Comparison of ENCODE assay signal across 8 mouse cellular contexts in genomic region chr14:120336380-120336779, GRCm38 (mm10).
A peak's percentile ranks its signal among the peaks of the same experiment; 100 is the strongest.
DNase-seq lines count a peak whose midpoint lies in the region; ATAC-seq lines count a peak whose summit lies in the region.

No protein-coding gene starts in this region.

- H3K4me1 ChIP-seq in forebrain, embryonic 13.5 days: peaks cover 30% of the 10 kb centered on the region

- no peaks in the 10 kb centered on the region for H3K36me3 ChIP-seq in forebrain, embryonic 13.5 days (ENCODE audit: poor library complexity, severe bottlenecking)

- no peak overlapping the region for H3K9ac ChIP-seq in forebrain, embryonic 13.5 days

- H3K4me2 ChIP-seq in forebrain, embryonic 13.5 days: no peak overlapping the region

- ATAC-seq in forebrain, embryonic 13.5 days: no peak
- ATAC-seq in inflammation-experienced regulatory T-cells, adult 6 months: no peak

- H3K27ac ChIP-seq in forebrain, embryonic 13.5 days: no peak overlapping the region

- no peaks in the 10 kb centered on the region for H3K27me3 ChIP-seq in forebrain, embryonic 13.5 days

- intact Hi-C loops in gastrocnemius, postnatal 36 days (cut with DNase I): loop anchor here (2.0 to 10.0 kb wide), 2 partner anchors 48 to 60 kb away; no protein-coding TSS in a partner anchor

- H3K4me3 ChIP-seq in forebrain, embryonic 13.5 days: no peak overlapping the region

- H3K9me3 ChIP-seq in forebrain, embryonic 13.5 days (replicated peaks): no peaks in the 10 kb centered on the region

- 32% methylated on average over 7 of the region's 7 CpGs for WGBS in forebrain, embryonic 13.5 days

- peak; percentile 36 for DNase-seq in embryo, embryonic 10.5 days (ENCODE audit: low spot score)
- DNase-seq in embryo, embryonic 11 days: no peak
- DNase-seq in adipocyte (ENCODE audit: low spot score): peak; percentile 86
- DNase-seq in gastrocnemius, postnatal 36 days: peak; percentile 40 to 69
- DNase-seq in kidney, adult 8-10 months: peak; percentile 83
- peak; percentile 94 for DNase-seq in skeletal muscle tissue, adult 2 months (ENCODE audit: low read depth, low spot score)
